ENCODE assay signal across 8 mouse cellular contexts in the genomic region with DNA sequence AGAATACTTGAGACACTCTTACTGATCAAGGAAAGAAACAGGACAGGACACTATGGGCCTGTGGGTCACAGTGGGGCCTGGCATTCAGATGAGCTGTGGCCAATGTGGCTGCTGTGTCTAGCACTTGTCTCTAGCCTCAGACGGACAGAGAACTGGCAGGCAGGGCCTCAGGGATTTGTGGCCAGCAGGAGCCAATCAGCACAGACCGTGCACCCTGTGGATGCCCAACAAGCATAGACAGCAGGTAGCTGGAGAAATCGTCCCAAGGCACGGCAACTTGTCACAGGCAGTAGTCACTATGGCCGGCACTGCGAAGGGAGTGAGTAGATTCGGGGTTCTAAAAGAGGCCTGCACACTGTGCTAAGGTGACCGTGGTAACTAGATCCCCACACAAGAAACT. TPM values are rescaled to one million over a fixed set of nuclear protein-coding genes. Genes with fewer than 3 reads are reported as not detected.
DNase-seq lines count a peak whose midpoint lies in the region; ATAC-seq lines count a peak whose summit lies in the region.

No protein-coding gene starts in this region.

- no peak for ATAC-seq in heart, embryonic 14.5 days (ENCODE audit: insufficient number of reproducible peaks, insufficient read depth, low FRiP score, low read depth)
- peak; percentile 19 for ATAC-seq in intestine, embryonic 16.5 days
- ATAC-seq in stomach, embryonic 16.5 days (ENCODE audit: insufficient read depth, low FRiP score): peak; percentile 10; the same call in 1 of the 2 replicates
- no peak for ATAC-seq in inflammation-experienced regulatory T-cells, adult 6 months

- 62% methylated on average over 8 of the region's 8 CpGs for WGBS in heart, embryonic 14.5 days
- 61% methylated on average over 8 of the region's 8 CpGs for WGBS in intestine, embryonic 16.5 days
- 50% methylated on average over 8 of the region's 8 CpGs for WGBS in stomach, embryonic 16.5 days

- no peak overlapping the region for H3K9ac ChIP-seq in heart, embryonic 14.5 days (ENCODE audit: low read length)
- H3K9ac ChIP-seq in intestine, embryonic 16.5 days (ENCODE audit: low read depth, low read length): peak overlapping the region; percentile 52; the same call in 1 of the 2 replicates
- H3K9ac ChIP-seq in stomach, embryonic 16.5 days (ENCODE audit: low read length): peak overlapping the region; percentile 44; the same call in 1 of the 2 replicates

- H3K4me3 ChIP-seq in heart, embryonic 14.5 days (ENCODE audit: control insufficient read depth in 1 of 2, insufficient read depth in 1 of 2, low read depth in 1 of 2, low read length in 2 of 2): no peak overlapping the region
- H3K4me3 ChIP-seq in intestine, embryonic 16.5 days (ENCODE audit: low read length): no peak overlapping the region
- H3K4me3 ChIP-seq in stomach, embryonic 16.5 days (replicated peaks; ENCODE audit: low read length): no peak overlapping the region

- DNase-seq in heart, postnatal 36 days: no peak
- DNase-seq in retina, postnatal 1 day: peak; percentile 37
- no peak for DNase-seq in retina, embryonic 14.5 days (ENCODE audit: low spot score)
- no peak for DNase-seq in urinary bladder, postnatal 4 days (ENCODE audit: low spot score in 2 of 2)

- peaks cover 18% of the 10 kb centered on the region for H3K36me3 ChIP-seq in heart, embryonic 14.5 days (ENCODE audit: control insufficient read depth, insufficient read depth, low read length)
- no peaks in the 10 kb centered on the region; the same call in none of the 2 replicates for H3K36me3 ChIP-seq in intestine, embryonic 16.5 days (ENCODE audit: control insufficient read depth, insufficient read depth, low read length)
- no peaks in the 10 kb centered on the region; the same call in 1 of the 2 replicates for H3K36me3 ChIP-seq in stomach, embryonic 16.5 days (ENCODE audit: control insufficient read depth, insufficient read depth, low read length)

- H3K4me2 ChIP-seq in heart, embryonic 14.5 days (ENCODE audit: low read length): no peak overlapping the region
- H3K4me2 ChIP-seq in intestine, embryonic 16.5 days (ENCODE audit: low read depth, low read length): peak overlapping the region; percentile 36
- H3K4me2 ChIP-seq in stomach, embryonic 16.5 days (ENCODE audit: low read depth, low read length): 0 out of 2 replicates have a peak overlapping the region, but pooled peaks have one; percentile 7

- peaks cover 52 to 74% of the 10 kb centered on the region in 2 experiments for H3K4me1 ChIP-seq in heart, embryonic 14.5 days (ENCODE audit: control insufficient read depth in 2 of 2, insufficient read depth in 2 of 2, low read length in 2 of 2)
- peaks cover 48% of the 10 kb centered on the region for H3K4me1 ChIP-seq in intestine, embryonic 16.5 days (ENCODE audit: control insufficient read depth, insufficient read depth, low read length)
- H3K4me1 ChIP-seq in stomach, embryonic 16.5 days (ENCODE audit: control insufficient read depth, insufficient read depth, low read length): peaks cover 61% of the 10 kb centered on the region

- intact Hi-C loops in heart, postnatal 36 days (cut with DNase I): loop anchor here (1.0 kb wide), 1 partner anchor 13 kb away; no protein-coding TSS in a partner anchor

- peak overlapping the region; percentile 21 to 77; a peak in 3 of 4 replicates for H3K27ac ChIP-seq in heart, embryonic 14.5 days (replicated peaks in 1 of 2; ENCODE audit: control insufficient read depth in 1 of 2, insufficient read depth in 1 of 2, low read depth in 2 of 2, low read length in 2 of 2)
- H3K27ac ChIP-seq in intestine, embryonic 16.5 days (ENCODE audit: low read length): peak overlapping the region; percentile 92
- H3K27ac ChIP-seq in stomach, embryonic 16.5 days (ENCODE audit: low read length): peak overlapping the region; percentile 70; the same call in 1 of the 2 replicates

- no peaks in the 10 kb centered on the region for H3K27me3 ChIP-seq in heart, embryonic 14.5 days (ENCODE audit: control insufficient read depth, insufficient read depth, low read length)
- no peaks in the 10 kb centered on the region for H3K27me3 ChIP-seq in intestine, embryonic 16.5 days (replicated peaks; ENCODE audit: control insufficient read depth, insufficient read depth, low read length)
- no peaks in the 10 kb centered on the region for H3K27me3 ChIP-seq in stomach, embryonic 16.5 days (ENCODE audit: control insufficient read depth, insufficient read depth, low read length)

- no peaks in the 10 kb centered on the region for H3K9me3 ChIP-seq in heart, embryonic 14.5 days (ENCODE audit: control insufficient read depth, low read length)
- no peaks in the 10 kb centered on the region for H3K9me3 ChIP-seq in intestine, embryonic 16.5 days (ENCODE audit: control insufficient read depth, low read length)
- peaks cover 4% of the 10 kb centered on the region; the same call in 1 of the 2 replicates for H3K9me3 ChIP-seq in stomach, embryonic 16.5 days (replicated peaks; ENCODE audit: control insufficient read depth, low read length)

RNA-seq across cellular contexts. Expression of gene Ski, which starts 58.7 kb away (rescaled TPM):
- polyA plus RNA-seq in heart, embryonic 14.5 days (2014; fragmentation: Nextera tagmentation; extraction: Ambion mirVana): 16.2 TPM in 2 replicates
- 10 to 100 TPM; 53.3 to 56.8 TPM for total RNA-seq in heart, postnatal 36 days (2021)
- polyA plus RNA-seq in intestine, embryonic 16.5 days (2015; fragmentation: Nextera tagmentation; extraction: Ambion mirVana): 11.4 and 11.7 TPM in 2 replicates
- 17.7 and 17.9 TPM in 2 replicates for polyA plus RNA-seq in stomach, embryonic 16.5 days (2015; fragmentation: Nextera tagmentation; extraction: Ambion mirVana)
- polyA plus RNA-seq in inflammation-experienced regulatory T-cells, adult 6 months (2017; shearing (Covaris generic)): 10 to 100 TPM; 10.7 to 26.8 (median 26.8) TPM

Comparison
In these comparisons a context has a peak if more than half of its experiments do, and no peak if none do; other contexts are left out.
1. ATAC-seq: peak in intestine, embryonic 16.5 days (single experiment) and stomach, embryonic 16.5 days (single experiment); none in heart, embryonic 14.5 days (single experiment) and inflammation-experienced regulatory T-cells, adult 6 months (single experiment).
2. Peak in every context shown above with its lines, with median percentiles within 50 percentile points of each other: H3K27ac ChIP-seq.